Mouse (Mus musculus): ENCODE data around the gene Foxa2.

Foxa2 gene

DNA sequence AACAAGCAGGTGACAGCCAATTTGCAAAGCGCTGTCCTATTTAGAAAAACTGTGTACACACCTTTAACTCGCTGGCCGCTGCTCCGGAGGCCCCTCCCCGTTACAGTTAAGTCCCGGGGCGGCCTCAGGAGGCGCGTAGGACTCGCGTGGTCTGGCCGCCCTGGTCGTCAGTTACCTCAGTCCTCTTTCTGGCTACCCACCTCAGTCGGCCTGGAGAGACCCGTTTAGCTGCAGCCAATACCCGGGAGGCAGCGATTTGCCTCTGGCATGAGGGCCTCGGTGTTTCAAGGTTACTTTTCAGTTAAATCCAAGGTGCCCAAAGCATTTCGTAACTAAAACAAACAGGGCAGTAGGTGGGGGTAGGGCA lies at the start of gene Foxa2:
TSS of gene Foxa2 (minus strand) at position 171 of the 367 bp plus-strand sequence.
- no peak for DNase-seq

GRCm38 (mm10) chr2:148092089-148092488 lies 45.3 kb upstream of the Foxa2 start:
- DNase-seq: no peak

- no peak for DNase-seq
Measured at GRCm38 (mm10) chr2:148091657-148092056, 44.9 kb upstream of the Foxa2 start.

GRCm38 (mm10) chr2:148090071-148090470 lies 43.3 kb upstream of the Foxa2 start:
- DNase-seq: no peak

DNA sequence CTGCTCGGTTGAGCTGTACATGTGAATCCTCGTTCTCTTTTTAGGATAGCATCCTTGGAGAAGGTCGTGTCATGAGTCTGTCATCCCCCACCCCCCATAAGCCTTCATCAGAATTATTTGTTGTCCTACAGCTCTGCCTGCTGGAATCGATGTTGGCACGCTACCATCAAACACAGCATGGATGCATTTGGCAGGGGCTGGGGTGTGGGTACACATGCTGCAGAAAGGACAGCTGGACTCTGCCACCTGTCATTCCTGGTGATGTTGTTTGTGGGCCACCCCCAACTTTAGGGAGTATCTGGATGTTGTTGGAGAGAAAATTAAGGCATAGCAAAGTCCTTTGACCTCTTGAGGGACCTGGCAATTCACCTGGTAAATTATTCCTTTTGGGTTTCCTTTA lies 38.8 kb upstream of the Foxa2 start:
- peak; percentile 53 to 70 for DNase-seq

DNA sequence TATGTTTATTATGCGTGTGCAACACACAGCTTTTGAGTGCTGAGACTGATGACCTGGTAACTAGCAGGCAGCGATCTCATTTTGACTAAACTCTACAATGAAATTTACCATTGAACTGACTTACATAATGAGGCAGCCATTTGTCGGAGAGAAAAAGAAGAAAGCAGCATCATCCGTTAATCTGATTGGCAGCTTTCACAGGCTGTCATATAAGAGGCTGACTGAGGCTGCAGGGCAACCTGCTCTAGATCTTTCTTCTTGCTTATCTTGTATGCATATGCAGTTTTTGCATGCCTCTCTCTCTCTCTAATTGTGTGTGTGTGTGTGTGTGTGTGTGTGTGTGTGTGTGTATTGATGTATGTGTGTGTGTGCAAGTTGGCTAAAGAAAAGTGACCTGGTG lies 38.4 kb upstream of the Foxa2 start:
- peak; percentile 1 to 2 for DNase-seq

GRCm38 (mm10) chr2:148082283-148082682 lies 35.5 kb upstream of the Foxa2 start:
- peak; percentile 67 to 76 for DNase-seq

GRCm38 (mm10) chr2:148060705-148061104 lies 13.9 kb upstream of the Foxa2 start:
- no peak for DNase-seq

DNA sequence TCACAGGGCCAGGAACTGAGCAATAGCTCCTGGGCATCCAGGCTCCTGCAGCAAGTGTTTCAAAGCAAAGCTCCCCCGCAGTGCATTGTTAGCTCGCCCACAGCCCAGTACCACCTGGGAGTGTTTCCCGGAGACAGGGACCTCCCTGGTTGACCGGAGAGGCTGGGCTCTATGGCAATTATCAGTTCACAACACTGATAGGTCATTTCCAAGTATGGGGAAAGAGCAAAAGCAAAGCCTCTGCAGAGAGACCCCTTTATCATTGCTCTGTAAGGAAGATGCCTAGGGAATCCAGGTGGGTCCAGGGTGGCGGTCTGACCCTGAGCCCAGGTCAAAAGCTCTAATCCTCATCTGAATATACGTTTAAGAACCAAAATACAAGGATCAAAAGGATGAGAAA lies 6.6 kb upstream of the Foxa2 start:
- DNase-seq: no peak

DNA sequence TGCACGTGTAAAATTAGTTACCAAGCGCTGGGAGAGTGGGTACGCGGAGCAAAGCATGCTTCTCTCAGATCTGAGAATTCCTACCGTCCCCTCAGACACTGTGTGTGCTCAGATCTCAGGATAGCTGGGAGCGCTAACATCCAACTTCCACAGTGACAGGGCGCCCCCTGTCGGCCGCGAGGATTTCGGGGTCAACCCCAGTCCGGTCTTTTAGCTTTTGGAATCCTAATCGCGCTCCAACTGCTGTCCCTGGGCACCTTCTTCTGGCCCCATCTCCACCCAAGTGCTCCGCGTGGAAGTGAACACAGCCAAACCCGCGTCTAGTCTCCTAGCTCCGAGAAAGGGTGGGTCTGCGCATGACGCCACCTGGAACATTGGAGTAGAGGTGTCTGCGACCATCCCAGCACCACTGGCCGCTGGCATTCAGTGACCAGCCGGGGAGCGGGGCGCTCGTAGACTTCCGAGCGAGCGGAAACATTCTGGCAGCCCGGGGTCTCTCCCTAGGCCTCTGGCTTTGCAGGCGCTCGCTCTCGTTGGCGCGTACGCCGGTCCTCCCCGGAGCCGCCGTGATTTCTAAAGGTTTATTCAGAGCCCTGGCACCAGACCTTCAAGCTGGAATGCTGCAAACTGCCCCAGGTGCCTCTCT lies 1.8 kb upstream of the Foxa2 start:
- peak; percentile 82 to 87 for DNase-seq

DNA sequence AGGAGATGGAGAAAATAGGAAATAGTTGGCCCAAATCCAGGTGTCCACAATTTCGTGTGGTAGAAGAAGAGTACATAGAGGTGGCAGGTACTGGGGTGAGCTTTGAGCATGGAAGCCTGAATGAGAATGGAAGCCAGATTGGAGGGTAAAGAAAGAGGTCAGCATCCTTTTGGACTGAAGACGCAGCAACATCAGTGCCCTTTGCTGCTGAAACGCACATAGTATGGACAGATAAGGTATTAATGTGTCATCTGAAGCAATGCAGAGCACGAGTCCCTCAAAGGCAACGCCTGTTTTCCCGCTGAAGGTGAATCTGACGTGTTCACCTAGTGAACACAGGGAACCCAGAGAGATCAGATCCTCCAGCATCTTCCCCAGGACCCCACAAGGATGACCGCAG lies 842 bp upstream of the Foxa2 start:
- DNase-seq: no peak

DNA sequence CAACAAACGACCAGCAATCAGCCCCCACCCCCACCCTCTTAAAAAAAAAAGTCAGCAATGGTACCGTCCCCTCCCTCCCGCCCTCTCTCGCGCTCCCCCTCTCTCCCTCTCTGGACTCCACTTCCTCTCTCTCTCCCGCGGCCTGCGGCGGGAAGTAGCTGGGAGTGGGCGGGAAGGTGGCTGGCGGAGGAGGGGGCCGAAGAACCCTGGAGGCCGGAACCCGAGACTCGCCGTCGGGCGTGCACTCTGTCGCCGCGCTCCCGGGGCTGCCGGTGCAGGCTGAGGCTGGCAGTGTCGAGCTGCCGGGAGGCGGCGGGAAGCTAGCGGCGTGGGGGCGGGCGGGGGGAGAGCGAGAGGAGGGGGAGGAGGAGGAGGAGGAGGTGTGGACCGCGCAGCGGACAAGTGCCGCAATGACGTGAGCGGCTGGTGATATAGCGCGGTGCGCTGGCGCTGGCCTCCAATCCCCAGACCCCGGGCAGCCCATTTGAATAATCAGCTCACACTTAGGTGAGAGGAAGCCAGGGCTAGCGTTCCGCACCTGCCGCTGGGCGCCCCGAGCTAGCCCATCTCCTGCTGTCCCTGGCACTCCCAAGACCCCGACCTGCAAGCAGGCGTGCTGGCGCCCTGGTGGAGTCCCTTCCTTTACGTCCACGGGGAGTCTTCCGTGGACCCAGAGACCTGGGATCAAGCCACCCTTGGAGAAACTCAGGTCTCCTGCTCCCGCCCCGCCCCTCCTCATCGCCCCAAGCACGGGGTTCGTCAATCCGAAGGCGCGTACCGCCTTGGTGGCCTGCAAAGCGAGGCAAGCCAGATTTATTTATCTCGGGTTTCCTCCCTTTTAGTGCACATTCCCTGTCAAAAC lies 601 bp downstream of the Foxa2 start:
- no peak for DNase-seq

DNA sequence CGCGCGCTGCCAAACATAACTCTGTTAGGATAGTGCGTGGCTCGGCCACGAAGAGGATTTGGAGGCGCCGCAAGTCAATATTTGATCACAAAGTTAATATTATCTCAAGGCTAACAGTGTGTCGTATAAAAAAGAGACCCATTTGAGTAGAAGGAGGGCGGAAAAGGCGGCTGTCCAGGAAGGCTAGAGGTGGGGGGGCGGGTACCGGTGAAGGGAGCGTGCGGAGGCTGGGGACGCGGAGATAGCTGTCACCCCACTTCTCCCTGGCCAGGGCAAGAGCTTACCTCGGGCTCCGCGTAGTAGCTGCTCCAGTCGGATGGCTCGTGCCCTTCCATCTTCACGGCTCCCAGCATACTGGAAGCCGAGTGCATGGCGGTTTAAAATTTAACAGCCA lies 1.2 kb downstream of the Foxa2 start:
- DNase-seq: no peak

DNA sequence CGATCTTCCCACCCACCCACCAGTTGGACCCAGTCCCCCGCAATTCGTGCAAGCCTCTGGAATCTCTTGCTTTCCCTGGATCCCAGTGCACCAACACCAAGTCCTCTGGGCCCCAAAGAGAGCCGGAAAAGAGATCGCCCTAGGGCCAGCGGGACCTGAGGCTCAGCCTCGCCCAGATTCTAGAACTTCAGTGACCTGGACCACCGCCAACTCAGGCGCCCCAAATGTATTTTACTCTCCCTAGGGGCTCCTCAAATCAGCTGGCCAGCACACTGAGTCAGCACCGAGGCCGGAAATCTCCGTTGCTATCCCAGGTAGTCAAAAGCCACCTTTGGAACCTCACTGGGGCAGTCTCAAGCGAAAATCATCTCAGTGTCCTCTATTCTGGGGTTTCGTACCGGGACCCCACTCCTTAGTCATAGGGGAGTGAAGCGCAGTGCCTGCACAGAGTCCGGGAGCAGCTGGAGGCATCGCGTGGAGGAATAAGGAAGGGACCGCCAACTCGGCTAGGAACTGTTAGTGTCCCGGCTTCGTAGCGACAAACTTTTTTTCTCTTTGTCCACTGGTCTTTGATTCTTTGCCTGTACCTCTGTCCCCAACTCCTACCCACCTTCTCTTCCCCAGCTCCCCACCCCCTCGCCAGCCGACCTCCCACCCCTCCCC lies 1.8 kb downstream of the Foxa2 start:
- DNase-seq: no peak

GRCm38 (mm10) chr2:148043976-148044876 lies 2.5 kb downstream of the Foxa2 start:
- peak in 1 of 2 experiments; percentile 27 for DNase-seq

- DNase-seq: no peak
Measured at GRCm38 (mm10) chr2:148043271-148043975, 3.3 kb downstream of the Foxa2 start.

- no peak for DNase-seq
Measured at GRCm38 (mm10) chr2:148042126-148042640, 4.6 kb downstream of the Foxa2 start.

GRCm38 (mm10) chr2:148041381-148041780 lies 5.4 kb downstream of the Foxa2 start:
- DNase-seq: no peak

DNA sequence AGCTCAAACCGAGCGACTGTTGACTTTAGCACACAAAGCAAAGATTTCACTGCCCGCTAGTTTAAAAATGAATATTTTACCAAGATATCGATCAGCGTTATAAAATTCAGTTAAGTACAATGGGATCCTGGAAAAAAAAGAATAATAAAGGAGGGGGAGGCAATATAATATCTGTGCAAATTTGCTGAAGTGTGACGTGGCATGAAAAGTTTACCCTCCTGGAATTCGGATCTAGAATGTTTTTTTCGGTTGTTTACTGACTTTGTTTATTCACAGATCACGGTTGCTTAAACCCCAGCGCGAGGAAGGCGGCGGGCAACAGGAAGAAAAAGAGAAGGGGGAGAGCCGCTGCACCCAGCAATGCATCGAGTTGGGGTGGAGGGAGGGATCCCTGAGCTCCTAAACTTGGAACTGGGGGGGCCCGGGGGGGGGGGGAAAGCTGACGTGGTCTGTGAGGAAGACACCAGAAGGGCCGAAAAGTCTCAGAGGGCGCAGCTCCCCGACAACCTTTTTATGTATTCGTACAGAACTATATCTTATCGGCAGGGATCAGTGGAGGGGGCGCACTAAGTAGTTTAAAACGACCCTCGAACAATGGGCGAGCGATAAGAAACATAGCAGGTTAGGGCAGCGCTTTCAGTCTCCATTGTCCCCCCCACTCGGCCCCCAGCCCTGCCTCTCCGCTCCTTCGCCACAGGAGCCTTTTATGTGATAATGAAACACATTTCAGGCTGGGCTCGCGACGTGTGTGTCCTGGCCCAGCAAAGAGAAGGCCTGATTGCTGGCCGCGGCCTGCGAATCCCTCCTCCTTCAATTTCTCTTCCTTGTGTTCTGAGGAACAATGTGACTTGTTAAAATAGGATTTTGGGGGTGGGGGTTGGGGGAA lies 6.3 kb downstream of the Foxa2 start:
- no peak for DNase-seq

GRCm38 (mm10) chr2:148039351-148040235 lies 7.2 kb downstream of the Foxa2 start:
- DNase-seq: no peak

All from cerebellum, postnatal 14 days (tissue).